Mouse (Mus musculus) small intestine, adult 2 months (tissue): Measurements from ENCODE around the gene Cd83.

Source experiments
- CTCF ChIP-seq: fragments of 200-500 bp; IDR thresholded peaks from 2 replicates; pipeline ENCODE4 v1.5.1; 2012; ENCODE audit warnings: low read depth, mild to moderate bottlenecking, control low read depth, inconsistent platforms, low read length, moderate library complexity, mixed read lengths; ENCODE audit not compliant: insufficient replicate concordance, insufficient read length; ENCODE audit errors: extremely low read depth
- POLR2A ChIP-seq: fragments of 200-500 bp; IDR thresholded peaks from 2 replicates; pipeline ENCODE4 v1.6.1; 2012; ENCODE audit warnings: low read depth, mild to moderate bottlenecking, control low read depth, inconsistent platforms, low read length, moderate library complexity

- no peak for TF ChIP-seq POLR2A
- no peak for TF ChIP-seq CTCF
These were observed 4.5 kb upstream of the Cd83 start for GRCm38 (mm10) chr13:43780071-43780470.
